Mouse (Mus musculus) neural tube, embryonic 14.5 days (tissue): ENCODE results near the gene Filip1. TPM values are rescaled to one million over a fixed set of nuclear protein-coding genes. Genes with fewer than 3 reads are reported as not detected.

ENCODE experiments used
- ATAC-seq: fragments of 200-750 bp; cut with Nextera tagmentation; 2 replicates; pipeline ENCODE4 v1.8.0; 2017; ENCODE audit warnings: low read depth, mild to moderate bottlenecking, moderate TSS enrichment, moderate library complexity
- H3K27ac ChIP-seq: fragments of 300-500 bp; sonication (generic); 2 replicates; pipeline ENCODE4 v1.5.1; 2014; ENCODE audit warnings: low read depth, mild to moderate bottlenecking, control low read depth, low read length, moderate library complexity, mixed read lengths
- H3K27me3 ChIP-seq: fragments of 300-500 bp; sonication (generic); 2 replicates; pipeline ENCODE4 v1.6.1; 2014; ENCODE audit warnings: low read length; ENCODE audit not compliant: control insufficient read depth, insufficient read depth
- H3K36me3 ChIP-seq: fragments of 300-500 bp; sonication (generic); 2 replicates; pipeline ENCODE4 v1.6.1; 2014; ENCODE audit warnings: low read length, mixed read lengths; ENCODE audit not compliant: control insufficient read depth, insufficient read depth
- H3K4me1 ChIP-seq: fragments of 300-500 bp; sonication (generic); 2 replicates; pipeline ENCODE4 v1.6.1; 2014; ENCODE audit warnings: low read length; ENCODE audit not compliant: control insufficient read depth, insufficient read depth
- H3K4me2 ChIP-seq: fragments of 300-500 bp; sonication (generic); 2 replicates; pipeline ENCODE4 v1.6.1; 2014; ENCODE audit warnings: mild to moderate bottlenecking, low read depth, low read length, control low read depth
- H3K4me3 ChIP-seq: fragments of 300-500 bp; sonication (generic); 2 replicates; pipeline ENCODE4 v1.5.1; 2014; ENCODE audit warnings: low read depth, low read length, control low read depth, mixed read lengths
- H3K9ac ChIP-seq: fragments of 300-500 bp; sonication (generic); replicated peaks from 2 replicates; pipeline ENCODE4 v1.6.1; 2014; ENCODE audit warnings: low read depth, mild to moderate bottlenecking, control low read depth, low read length, mixed read lengths
- H3K9me3 ChIP-seq: fragments of 300-500 bp; sonication (generic); 2 replicates; pipeline ENCODE4 v1.6.1; 2016; ENCODE audit warnings: low read length; ENCODE audit not compliant: control insufficient read depth
- WGBS: fragments of 180-500 bp; shearing (Covaris S2); extraction: QIAGEN DNeasy Blood & Tissue Kit; methylation state at CpG from one replicate; pipeline ENCODE4 v1.1.7; 2014; 5-methylcytosine and 5-hydroxymethylcytosine counted together
- polyA plus RNA-seq: library from polyadenylated mRNA; unstranded; fragments of >200 nt; fragmentation: Nextera tagmentation; extraction: Ambion mirVana; gene quantifications from 2 replicates; pipeline ENCODE4 v1.2.1, GENCODE M21; 2014

Gene Filip1
- polyA plus RNA-seq, 1 experiment from 2014 or later = 1.5 TPM

GRCm38 (mm10) chr9:79847099-79847498 lies 165.6 kb downstream of the Filip1 start:
- Histone ChIP-seq H3K27ac (no peak overlapping the region), H3K4me1 (no peaks in the 10 kb centered on the region), H3K27me3 (no peaks in the 10 kb centered on the region), H3K9ac (no peak overlapping the region), H3K4me2 (no peak overlapping the region), H3K36me3 (no peaks in the 10 kb centered on the region), H3K9me3 (no peaks in the 10 kb centered on the region), H3K4me3 (no peak overlapping the region)
- ATAC-seq = no peak

- Histone ChIP-seq H3K27ac (no peak overlapping the region), H3K4me3 (no peak overlapping the region)
- WGBS = 92% methylated on average over 6 of the region's 6 CpGs
Observed at GRCm38 (mm10) chr9:79842615-79843014, 170.0 kb downstream of the Filip1 start.

GRCm38 (mm10) chr9:79842028-79842427 lies 170.6 kb downstream of the Filip1 start:
- H3K4me2 ChIP-seq = no peak overlapping the region
- H3K9ac ChIP-seq = no peak overlapping the region
- no peak overlapping the region for H3K27ac ChIP-seq
- no peak for ATAC-seq
- no peaks in the 10 kb centered on the region for H3K36me3 ChIP-seq
- H3K4me1 ChIP-seq = no peaks in the 10 kb centered on the region
- H3K4me3 ChIP-seq = no peak overlapping the region
- no peaks in the 10 kb centered on the region for H3K9me3 ChIP-seq
- H3K27me3 ChIP-seq = no peaks in the 10 kb centered on the region

More at GRCm38 (mm10) chr9:79842615-79843014, 170.0 kb downstream of the Filip1 start:
- H3K36me3 ChIP-seq = no peaks in the 10 kb centered on the region
- no peak overlapping the region for H3K9ac ChIP-seq
- H3K4me2 ChIP-seq = no peak overlapping the region
- H3K4me1 ChIP-seq = no peaks in the 10 kb centered on the region
- H3K27me3 ChIP-seq = no peaks in the 10 kb centered on the region
- no peaks in the 10 kb centered on the region for H3K9me3 ChIP-seq
- no peak for ATAC-seq

GRCm38 (mm10) chr9:79831294-79831693 lies 181.4 kb downstream of the Filip1 start:
- H3K9me3 ChIP-seq = no peaks in the 10 kb centered on the region
- ATAC-seq = peak; percentile 31; the same call in 1 of the 2 replicates
- H3K27me3 ChIP-seq = no peaks in the 10 kb centered on the region
- no peak overlapping the region for H3K27ac ChIP-seq
- WGBS = 88% methylated on average over 1 of the region's 1 CpGs
- no peak overlapping the region for H3K4me3 ChIP-seq
- H3K36me3 ChIP-seq = no peaks in the 10 kb centered on the region
- H3K4me2 ChIP-seq = no peak overlapping the region
- no peaks in the 10 kb centered on the region for H3K4me1 ChIP-seq
- H3K9ac ChIP-seq = no peak overlapping the region

GRCm38 (mm10) chr9:79830874-79831273 lies 181.8 kb downstream of the Filip1 start:
- Histone ChIP-seq H3K27ac (no peak overlapping the region), H3K9ac (no peak overlapping the region), H3K4me1 (no peaks in the 10 kb centered on the region), H3K9me3 (no peaks in the 10 kb centered on the region), H3K4me2 (no peak overlapping the region), H3K27me3 (no peaks in the 10 kb centered on the region), H3K4me3 (no peak overlapping the region), H3K36me3 (no peaks in the 10 kb centered on the region)
- whole genome bisulfite sequencing = 12% methylated on average over 4 of the region's 4 CpGs
- ATAC-seq = peak; percentile 79; the same call in 1 of the 2 replicates

- H3K9ac ChIP-seq = no peak overlapping the region
- H3K9me3 ChIP-seq = no peaks in the 10 kb centered on the region
- H3K4me2 ChIP-seq = peak overlapping the region; percentile 33; the same call in 1 of the 2 replicates
- H3K36me3 ChIP-seq = no peaks in the 10 kb centered on the region
- H3K27me3 ChIP-seq = no peaks in the 10 kb centered on the region
- H3K4me1 ChIP-seq = no peaks in the 10 kb centered on the region
- WGBS = 58% methylated on average over 23 of the region's 23 CpGs
- no peak for ATAC-seq
- H3K4me3 ChIP-seq = no peak overlapping the region
- H3K27ac ChIP-seq = no peak overlapping the region
Observed at GRCm38 (mm10) chr9:79829842-79830800, 182.5 kb downstream of the Filip1 start.

GRCm38 (mm10) chr9:79827072-79827471 lies 185.6 kb downstream of the Filip1 start:
- ATAC-seq = no peak
- H3K4me3 ChIP-seq = no peak overlapping the region
- H3K27me3 ChIP-seq = no peaks in the 10 kb centered on the region

GRCm38 (mm10) chr9:79825526-79825925 lies 187.1 kb downstream of the Filip1 start:
- Histone ChIP-seq H3K27me3 (no peaks in the 10 kb centered on the region), H3K36me3 (no peaks in the 10 kb centered on the region)
- WGBS = 35% methylated on average over 7 of the region's 7 CpGs

More at GRCm38 (mm10) chr9:79827072-79827471, 185.6 kb downstream of the Filip1 start:
- Histone ChIP-seq H3K4me2 (no peak overlapping the region), H3K36me3 (no peaks in the 10 kb centered on the region), H3K9me3 (no peaks in the 10 kb centered on the region), H3K27ac (no peak overlapping the region), H3K4me1 (no peaks in the 10 kb centered on the region), H3K9ac (no peak overlapping the region)
- WGBS = 44% methylated on average over 2 of the region's 2 CpGs

GRCm38 (mm10) chr9:79823856-79824255 lies 188.8 kb downstream of the Filip1 start:
- no peak overlapping the region for H3K4me2 ChIP-seq
- 35% methylated on average over 2 of the region's 2 CpGs for WGBS

More at GRCm38 (mm10) chr9:79825526-79825925, 187.1 kb downstream of the Filip1 start:
- Histone ChIP-seq H3K9ac (no peak overlapping the region), H3K27ac (no peak overlapping the region), H3K4me3 (no peak overlapping the region), H3K9me3 (no peaks in the 10 kb centered on the region), H3K4me2 (no peak overlapping the region), H3K4me1 (no peaks in the 10 kb centered on the region)
- no peak for ATAC-seq

More at GRCm38 (mm10) chr9:79823856-79824255, 188.8 kb downstream of the Filip1 start:
- no peak overlapping the region for H3K9ac ChIP-seq
- no peaks in the 10 kb centered on the region for H3K27me3 ChIP-seq
- no peaks in the 10 kb centered on the region for H3K36me3 ChIP-seq
- no peak for ATAC-seq
- H3K9me3 ChIP-seq = no peaks in the 10 kb centered on the region
- no peaks in the 10 kb centered on the region for H3K4me1 ChIP-seq
- no peak overlapping the region for H3K4me3 ChIP-seq
- no peak overlapping the region for H3K27ac ChIP-seq
